Mouse (Mus musculus) cerebellum, adult 18-20 months (tissue): ENCODE results near the gene Hs3st6.
"Not testable (repeated sequence)": the region's sequence is repeated elsewhere in the genome, so short reads cannot be mapped to it uniquely, and the experiment has no call there.

Experiments used
- DNase-seq, 2 experiments: peaks; one replicate each; pipeline ENCODE4 v3.0.0; 2021

The Hs3st6 gene

GRCm38 (mm10) chr17:24752415-24753394, at the start of gene Hs3st6:
TSS of gene Hs3st6 (plus strand) at chr17:24752988.
- DNase-seq, result no peak

- DNase-seq, result peak in 1 of 2 experiments; percentile 3
Measured at GRCm38 (mm10) chr17:24705821-24706220, 47.0 kb upstream of the Hs3st6 start.

GRCm38 (mm10) chr17:24706982-24707800, 45.6 kb upstream of the Hs3st6 start, which contains the start of gene Tbl3:
TSS of gene Tbl3 (minus strand) at chr17:24707660.
- peak; percentile 92 to 96 for DNase-seq

DNA sequence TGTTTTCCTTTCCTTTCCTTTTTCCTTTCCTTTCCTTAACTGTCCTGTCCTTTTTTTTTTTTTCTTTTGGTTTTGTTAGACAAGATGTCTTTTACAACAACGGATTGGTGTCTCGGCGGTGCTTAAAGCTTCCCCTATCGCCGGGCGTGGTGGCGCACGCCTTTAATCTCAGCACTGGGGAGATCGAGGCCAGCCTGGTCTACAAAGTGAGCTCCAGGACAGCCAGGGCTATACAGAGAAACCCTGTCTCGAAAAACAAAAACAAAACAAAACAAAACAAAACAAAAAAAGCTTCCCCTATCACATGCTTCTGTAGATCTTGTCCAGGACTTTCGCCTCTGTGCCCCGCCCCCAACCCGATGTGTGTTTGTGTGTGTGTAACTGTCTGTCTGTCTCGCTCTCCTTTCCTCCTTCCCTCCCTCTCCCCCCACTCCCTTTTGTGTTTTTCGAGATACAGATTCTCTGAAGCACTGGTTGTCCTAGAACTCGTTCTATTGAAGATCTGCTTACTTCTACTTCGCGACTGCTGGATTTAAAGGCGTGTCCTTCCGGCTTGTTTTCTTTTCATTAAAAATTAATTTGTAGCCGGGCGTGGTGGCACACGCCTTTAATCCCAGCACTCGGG, 44.9 kb upstream of the Hs3st6 start:
- no peak for DNase-seq

GRCm38 (mm10) chr17:24708646-24709045, 44.1 kb upstream of the Hs3st6 start:
- no peak for DNase-seq

- DNase-seq, result no peak
Measured at GRCm38 (mm10) chr17:24715556-24715955, 37.2 kb upstream of the Hs3st6 start.

DNA sequence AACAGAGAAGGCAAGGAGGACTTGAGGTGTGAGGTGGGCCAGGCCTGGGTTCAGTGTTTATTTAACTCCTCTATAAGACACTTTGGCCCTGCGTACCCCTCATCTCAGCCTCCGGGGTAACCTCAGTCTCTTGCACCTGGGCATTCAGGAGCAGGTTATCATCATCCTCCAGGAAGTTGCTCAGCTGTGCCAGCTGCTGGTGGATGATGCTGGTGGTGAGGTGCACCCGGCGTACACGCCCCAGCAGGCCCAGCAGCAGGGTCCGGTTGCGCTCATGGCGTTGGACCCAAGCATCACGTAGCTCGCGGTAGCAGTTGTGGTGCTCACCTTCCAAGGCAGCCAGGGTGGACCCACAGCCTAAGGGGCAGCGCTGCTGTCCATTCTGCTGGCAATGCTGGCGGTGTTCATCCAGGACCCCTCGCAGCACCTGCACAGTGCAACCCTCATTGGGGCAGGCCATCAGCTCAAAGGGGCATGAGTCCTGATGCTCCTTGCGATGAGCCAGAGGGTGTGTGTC, 36.6 kb upstream of the Hs3st6 start:
- DNase-seq, result no peak

- no peak for DNase-seq
Measured at GRCm38 (mm10) chr17:24717943-24718342, 34.8 kb upstream of the Hs3st6 start, which contains the start of the genes Rnf151 and Rps2. TSS of gene Rnf151 (minus strand) at chr17:24718063. TSS of gene Rps2 (plus strand) at chr17:24718116.

DNA sequence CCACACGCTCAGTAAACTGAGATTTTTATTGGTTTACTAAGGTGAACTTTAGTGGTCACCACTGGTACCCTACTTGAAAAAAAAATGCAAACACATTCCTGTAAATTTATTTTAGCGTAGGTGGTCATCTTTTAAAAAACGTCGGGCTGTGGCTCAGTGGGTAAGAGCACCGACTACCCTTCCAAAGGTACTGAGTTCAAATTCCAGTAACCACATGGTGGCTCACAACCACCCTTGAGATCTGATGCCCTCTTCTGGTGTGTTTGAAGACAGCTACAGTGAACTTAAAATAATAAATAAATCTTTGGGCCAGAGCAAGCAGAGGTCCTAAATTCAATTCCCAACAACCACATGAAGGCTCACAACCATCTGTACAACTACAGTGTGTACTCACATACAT, 33.9 kb upstream of the Hs3st6 start:
- DNase-seq, result not testable (repeated sequence)

DNA sequence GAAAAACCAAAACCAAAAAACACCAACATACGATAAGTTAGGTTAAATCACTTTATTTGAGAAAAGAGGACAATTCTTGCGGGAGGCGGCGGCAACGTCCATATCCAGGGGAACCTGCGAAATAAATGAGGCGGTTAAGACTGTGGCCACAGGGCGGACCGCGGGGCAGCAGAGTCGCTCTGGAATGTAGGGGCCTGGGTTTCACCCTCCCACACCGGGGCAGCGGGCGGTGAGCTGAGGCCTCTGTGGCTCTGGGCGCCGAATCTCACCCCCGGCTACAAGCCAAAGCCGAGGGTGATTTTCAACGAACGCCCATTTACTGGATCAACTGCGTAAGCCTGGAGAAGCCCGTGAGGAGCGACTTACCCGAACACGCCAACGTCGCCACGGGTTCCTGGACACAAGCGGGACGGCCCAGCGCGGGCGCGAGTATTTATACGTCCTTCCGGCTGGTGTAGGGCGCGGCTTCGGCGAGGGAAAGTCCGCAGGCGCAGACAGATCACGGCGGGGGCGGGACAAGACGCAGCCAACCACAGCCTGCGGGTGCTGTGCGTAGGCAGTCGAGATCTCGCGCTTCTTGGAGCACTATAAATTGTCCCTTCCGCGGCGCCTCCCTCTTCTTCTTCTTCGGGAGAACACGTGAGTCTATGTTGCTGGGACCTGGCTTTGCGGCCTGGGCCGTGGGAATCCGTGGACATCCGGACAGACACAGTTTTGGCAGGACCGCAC, 33.1 kb upstream of the Hs3st6 start:
- peak; percentile 97 to 99 for DNase-seq

- not testable (repeated sequence) for DNase-seq
Measured at GRCm38 (mm10) chr17:24720616-24721015, 32.2 kb upstream of the Hs3st6 start.

GRCm38 (mm10) chr17:24721383-24721955, 31.3 kb upstream of the Hs3st6 start:
- DNase-seq, result not testable (repeated sequence)

DNA sequence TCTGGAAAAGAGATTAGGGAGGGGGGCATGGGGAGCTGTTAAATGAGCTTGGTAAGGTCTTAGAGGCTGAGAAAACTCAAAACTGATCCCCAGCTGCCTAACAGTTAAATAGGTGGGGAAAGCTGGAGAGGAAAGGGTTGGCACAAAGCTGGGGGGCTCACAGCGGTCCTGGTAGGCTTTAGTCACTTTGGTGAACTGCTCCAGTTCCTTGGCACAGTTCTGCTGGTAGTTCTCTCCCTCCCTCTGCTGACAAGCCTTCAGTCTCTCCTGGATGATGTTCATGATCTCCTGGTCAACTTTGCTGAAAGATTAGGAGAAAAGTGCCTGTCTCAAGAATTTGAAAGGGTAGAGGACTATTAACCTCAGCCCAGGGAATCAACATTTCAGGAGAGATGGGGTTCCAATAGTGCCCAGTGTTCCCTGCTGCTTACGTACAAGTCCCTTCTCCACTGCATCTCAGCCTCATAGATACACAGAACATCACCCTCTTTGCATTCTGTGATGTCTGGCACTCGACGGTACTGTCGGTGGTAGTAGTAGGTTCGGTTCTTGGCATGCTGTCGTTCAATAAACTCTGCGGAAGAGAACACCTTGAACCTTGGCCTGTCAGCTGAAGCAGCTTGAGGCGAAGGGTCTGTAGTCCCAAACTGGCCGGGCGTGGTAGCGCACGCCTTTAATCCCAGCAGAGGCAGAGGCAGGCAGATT, 30.4 kb upstream of the Hs3st6 start:
- no peak for DNase-seq

- no peak for DNase-seq
Measured at GRCm38 (mm10) chr17:24723122-24723880, 29.5 kb upstream of the Hs3st6 start.

DNA sequence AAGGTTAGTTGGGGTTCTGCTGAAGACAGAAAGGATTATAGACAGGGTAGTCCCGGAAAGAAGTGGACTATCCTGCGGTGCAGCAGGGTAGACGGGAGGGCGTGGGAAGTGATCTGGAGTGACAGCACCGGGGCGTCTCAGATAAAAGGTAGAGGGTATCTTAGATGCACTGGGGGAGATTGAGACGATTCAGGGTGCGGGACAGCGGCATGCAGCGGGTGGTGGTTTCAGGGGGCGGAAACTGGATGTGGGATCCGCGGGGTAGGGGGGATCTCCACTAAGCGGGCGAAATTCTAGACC, 29.0 kb upstream of the Hs3st6 start:
- no peak for DNase-seq

DNA sequence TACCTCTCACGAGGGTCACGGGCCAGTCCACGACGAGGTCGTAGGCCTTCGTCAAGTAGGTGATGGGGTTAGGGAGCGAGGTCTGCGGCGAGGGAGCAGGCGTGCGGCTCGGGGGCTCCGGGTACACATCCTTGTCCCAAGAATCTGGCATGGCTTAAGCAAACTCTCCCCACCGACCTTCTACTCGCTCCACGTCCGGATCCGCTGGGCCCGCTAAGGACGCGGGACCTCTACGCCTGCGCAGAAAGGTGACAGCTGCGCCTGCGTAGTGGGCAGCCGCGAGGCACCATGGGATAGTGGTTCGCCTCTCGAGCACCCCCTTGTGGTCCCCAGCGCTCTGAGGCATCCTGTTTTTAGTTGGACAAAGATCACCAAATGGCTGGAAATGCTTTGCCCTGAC, 28.6 kb upstream of the Hs3st6 start, which contains the start of gene Ndufb10:
Gene Ndufb10 (minus strand): TSS at position 295 of the 400 bp plus-strand sequence.
- peak; percentile 93 to 99 for DNase-seq

DNA sequence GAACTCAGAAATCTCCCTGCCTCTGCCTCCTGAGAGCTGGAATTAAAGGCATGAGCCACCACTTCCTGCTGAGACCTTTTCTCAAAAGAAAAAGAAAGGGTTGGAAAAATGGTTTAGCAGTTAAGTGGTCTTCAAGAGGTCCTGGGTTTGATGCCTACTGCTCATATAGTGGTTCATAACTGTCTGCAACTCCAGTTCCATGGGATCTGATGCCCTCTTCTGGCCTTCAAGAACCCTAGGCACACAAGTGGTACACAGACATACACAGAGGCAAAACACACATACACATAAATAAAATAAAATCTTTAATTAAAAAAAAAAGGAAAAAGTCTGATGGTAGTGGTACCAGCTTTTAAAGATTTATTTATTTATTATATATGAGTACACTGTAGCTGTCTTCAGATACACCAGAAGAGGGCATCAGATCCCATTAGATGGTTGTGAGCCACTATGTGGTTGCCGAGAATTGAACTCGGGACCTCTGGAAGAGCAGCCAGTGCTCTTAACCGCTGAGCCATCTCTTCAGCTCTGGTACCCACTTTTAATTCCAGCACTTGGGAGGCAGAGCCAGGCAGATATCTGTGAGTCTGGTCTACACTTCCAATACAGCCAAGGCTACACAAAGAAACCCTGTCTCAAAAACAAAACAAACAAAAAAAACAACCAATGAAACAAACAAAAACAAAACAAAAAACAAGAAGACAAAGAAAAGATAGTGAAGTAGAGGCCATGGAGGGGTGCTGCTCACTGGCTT, 27.0 kb upstream of the Hs3st6 start:
- DNase-seq, result no peak

GRCm38 (mm10) chr17:24727618-24728017, 25.2 kb upstream of the Hs3st6 start, which contains the start of gene Rpl3l:
TSS of gene Rpl3l (plus strand) at chr17:24727820.
- no peak for DNase-seq

- DNase-seq, result no peak
Measured at GRCm38 (mm10) chr17:24728184-24728583, 24.6 kb upstream of the Hs3st6 start.
